Mouse (Mus musculus): ENCODE data around the gene Cdk2ap2. TPM values are rescaled to one million over a fixed set of nuclear protein-coding genes. Genes with fewer than 3 reads are reported as not detected.
"Not testable (repeated sequence)": the region's sequence is repeated elsewhere in the genome, so short reads cannot be mapped to it uniquely, and the experiment has no call there.

Cdk2ap2 gene
- total and polyA plus RNA-seq, 2 experiments from 2014 or later, result 37.4 to 60.5 TPM

- 95% methylated on average over 7 of the region's 7 CpGs for WGBS
- ATAC-seq (ENCODE audit: low FRiP score) (no peak), DNase-seq (ENCODE audit: low spot score) (no peak)
- no peak for TF ChIP-seq CTCF (IDR thresholded peaks at IDR 0.05)
- H3K9me3 ChIP-seq (ENCODE audit: low read length), result no peaks in the 10 kb centered on the region
- no peak overlapping the region for H3K27ac ChIP-seq (ENCODE audit: low read depth, low read length)
- no peak overlapping the region for H3K4me3 ChIP-seq (ENCODE audit: low read depth, low read length)
- no peaks in the 10 kb centered on the region for H3K4me1 ChIP-seq (ENCODE audit: insufficient read depth, low read length)
- no peaks in the 10 kb centered on the region for H3K36me3 ChIP-seq (ENCODE audit: insufficient read depth, low read length)
- no peak overlapping the region for H3K9ac ChIP-seq (replicated peaks; ENCODE audit: low read length, poor library complexity, severe bottlenecking)
- no peak overlapping the region for H3K4me2 ChIP-seq (ENCODE audit: low read depth, low read length, poor library complexity, severe bottlenecking)
- H3K27me3 ChIP-seq (ENCODE audit: insufficient read depth, low read length), result no peaks in the 10 kb centered on the region
Measured at GRCm38 (mm10) chr19:4057962-4058361, 39.0 kb upstream of the Cdk2ap2 start.

GRCm38 (mm10) chr19:4058581-4058980, 38.4 kb upstream of the Cdk2ap2 start:
- no peak overlapping the region for H3K27ac ChIP-seq (ENCODE audit: low read depth, low read length)
- no peaks in the 10 kb centered on the region for H3K36me3 ChIP-seq (ENCODE audit: insufficient read depth, low read length)
- H3K4me3 ChIP-seq (ENCODE audit: low read depth, low read length), result no peak overlapping the region
- no peak for TF ChIP-seq CTCF (IDR thresholded peaks at IDR 0.05)
- no peaks in the 10 kb centered on the region for H3K27me3 ChIP-seq (ENCODE audit: insufficient read depth, low read length)
- no peak overlapping the region for H3K9ac ChIP-seq (replicated peaks; ENCODE audit: low read length, poor library complexity, severe bottlenecking)
- H3K9me3 ChIP-seq (ENCODE audit: low read length), result no peaks in the 10 kb centered on the region
- DNase-seq (ENCODE audit: low spot score) (no peak), ATAC-seq (ENCODE audit: low FRiP score) (no peak)
- H3K4me2 ChIP-seq (ENCODE audit: low read depth, low read length, poor library complexity, severe bottlenecking), result no peak overlapping the region
- 90% methylated on average over 5 of the region's 5 CpGs for WGBS
- no peaks in the 10 kb centered on the region for H3K4me1 ChIP-seq (ENCODE audit: insufficient read depth, low read length)

GRCm38 (mm10) chr19:4059069-4059740, 37.8 kb upstream of the Cdk2ap2 start, which contains the start of gene Gstp3:
Gene Gstp3, minus strand, starts transcription at chr19:4059569.
- WGBS, result 86% methylated on average over 15 of the region's 15 CpGs
- no peak within 1 kb of the TSS for H3K4me3 ChIP-seq (ENCODE audit: low read depth, low read length)
- no peak within 1 kb of the TSS for H3K9ac ChIP-seq (replicated peaks; ENCODE audit: low read length, poor library complexity, severe bottlenecking)
- no peaks in the 10 kb centered on the region for H3K4me1 ChIP-seq (ENCODE audit: insufficient read depth, low read length)
- H3K9me3 ChIP-seq (ENCODE audit: low read length), result no peaks in the 10 kb centered on the region
- H3K27me3 ChIP-seq (ENCODE audit: insufficient read depth, low read length), result no peaks in the 10 kb centered on the region
- H3K36me3 ChIP-seq (ENCODE audit: insufficient read depth, low read length), result no peaks in the 10 kb centered on the region
- no peak for TF ChIP-seq CTCF (IDR thresholded peaks at IDR 0.05)
- DNase-seq (ENCODE audit: low spot score), result no peak
- ATAC-seq (ENCODE audit: low FRiP score), result no peak
- no peak within 1 kb of the TSS for H3K4me2 ChIP-seq (ENCODE audit: low read depth, low read length, poor library complexity, severe bottlenecking)
- H3K27ac ChIP-seq (ENCODE audit: low read depth, low read length), result no peak within 1 kb of the TSS

- not testable (repeated sequence) for H3K4me3 ChIP-seq (ENCODE audit: low read depth, low read length); ATAC-seq (ENCODE audit: low FRiP score); H3K27ac ChIP-seq (ENCODE audit: low read depth, low read length); H3K4me1 ChIP-seq (ENCODE audit: insufficient read depth, low read length); H3K36me3 ChIP-seq (ENCODE audit: insufficient read depth, low read length); H3K4me2 ChIP-seq (ENCODE audit: low read depth, low read length, poor library complexity, severe bottlenecking); H3K9me3 ChIP-seq (ENCODE audit: low read length); H3K27me3 ChIP-seq (ENCODE audit: insufficient read depth, low read length); DNase-seq (ENCODE audit: low spot score); H3K9ac ChIP-seq (replicated peaks; ENCODE audit: low read length, poor library complexity, severe bottlenecking)
- whole genome bisulfite sequencing, result 85% methylated on average over 8 of the region's 8 CpGs
Measured at GRCm38 (mm10) chr19:4060044-4060898, 36.7 kb upstream of the Cdk2ap2 start.

- Histone ChIP-seq H3K4me3 (ENCODE audit: low read depth, low read length) (no peak overlapping the region), H3K4me2 (ENCODE audit: low read depth, low read length, poor library complexity, severe bottlenecking) (no peak overlapping the region), H3K9ac (replicated peaks; ENCODE audit: low read length, poor library complexity, severe bottlenecking) (no peak overlapping the region), H3K27ac (ENCODE audit: low read depth, low read length) (no peak overlapping the region), H3K9me3 (ENCODE audit: low read length) (no peaks in the 10 kb centered on the region), H3K36me3 (ENCODE audit: insufficient read depth, low read length) (no peaks in the 10 kb centered on the region), H3K27me3 (ENCODE audit: insufficient read depth, low read length) (no peaks in the 10 kb centered on the region), H3K4me1 (ENCODE audit: insufficient read depth, low read length) (no peaks in the 10 kb centered on the region)
- no peak for TF ChIP-seq CTCF (IDR thresholded peaks at IDR 0.05)
- WGBS, result 86% methylated on average over 6 of the region's 6 CpGs
- no peak for DNase-seq (ENCODE audit: low spot score)
- no peak for ATAC-seq (ENCODE audit: low FRiP score)
Measured at GRCm38 (mm10) chr19:4060899-4061465, 36.0 kb upstream of the Cdk2ap2 start.

GRCm38 (mm10) chr19:4063357-4063756, 33.6 kb upstream of the Cdk2ap2 start:
- 76% methylated on average over 2 of the region's 4 CpGs for WGBS
- DNase-seq (ENCODE audit: low spot score); H3K4me1 ChIP-seq (ENCODE audit: insufficient read depth, low read length); H3K36me3 ChIP-seq (ENCODE audit: insufficient read depth, low read length); H3K9me3 ChIP-seq (ENCODE audit: low read length); H3K4me3 ChIP-seq (ENCODE audit: low read depth, low read length); H3K27me3 ChIP-seq (ENCODE audit: insufficient read depth, low read length); ATAC-seq (ENCODE audit: low FRiP score); H3K27ac ChIP-seq (ENCODE audit: low read depth, low read length); H3K9ac ChIP-seq (replicated peaks; ENCODE audit: low read length, poor library complexity, severe bottlenecking); H3K4me2 ChIP-seq (ENCODE audit: low read depth, low read length, poor library complexity, severe bottlenecking): not testable (repeated sequence)

GRCm38 (mm10) chr19:4064501-4064900, 32.5 kb upstream of the Cdk2ap2 start:
- H3K36me3 ChIP-seq (ENCODE audit: insufficient read depth, low read length); DNase-seq (ENCODE audit: low spot score); H3K27me3 ChIP-seq (ENCODE audit: insufficient read depth, low read length); H3K4me1 ChIP-seq (ENCODE audit: insufficient read depth, low read length); H3K27ac ChIP-seq (ENCODE audit: low read depth, low read length); ATAC-seq (ENCODE audit: low FRiP score); H3K4me3 ChIP-seq (ENCODE audit: low read depth, low read length); H3K9me3 ChIP-seq (ENCODE audit: low read length); H3K4me2 ChIP-seq (ENCODE audit: low read depth, low read length, poor library complexity, severe bottlenecking); H3K9ac ChIP-seq (replicated peaks; ENCODE audit: low read length, poor library complexity, severe bottlenecking): not testable (repeated sequence)
- 53% methylated on average over 3 of the region's 11 CpGs for WGBS

Measured in midbrain, postnatal 0 days (tissue).